Mouse (Mus musculus) spleen, postnatal 14 days (tissue): ENCODE measurements around the gene Vdac1.
"Not testable (repeated sequence)": the region's sequence is repeated elsewhere in the genome, so short reads cannot be mapped to it uniquely, and the experiment has no call there.

Experiments
- DNase-seq, 2 experiments: peaks; one replicate each; pipeline ENCODE4 v3.0.0; 2021 to 2022; ENCODE audit warnings: low spot score in 2 of 2

The Vdac1 gene

DNA sequence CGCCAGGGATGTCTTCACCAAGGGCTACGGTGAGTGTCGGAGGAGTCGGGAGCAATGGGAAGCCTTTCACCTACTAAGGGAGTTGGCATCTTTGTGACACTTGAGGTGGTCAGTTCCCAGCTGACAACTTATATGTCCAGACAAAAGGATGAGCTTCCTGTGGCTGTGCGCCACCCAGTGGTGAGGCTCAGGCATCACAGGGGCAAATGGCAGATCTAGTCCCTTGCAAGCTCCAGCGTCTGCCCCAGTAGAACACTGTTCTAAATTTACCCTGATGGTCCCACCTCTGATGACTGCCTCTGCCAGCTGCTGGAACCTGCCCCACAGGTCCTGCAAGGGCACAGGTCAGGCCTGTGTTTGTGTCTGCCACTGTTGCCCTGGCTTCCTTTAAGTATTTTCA, 13.7 kb downstream of the Vdac1 start:
- peak; percentile 29 to 59 for DNase-seq

DNA sequence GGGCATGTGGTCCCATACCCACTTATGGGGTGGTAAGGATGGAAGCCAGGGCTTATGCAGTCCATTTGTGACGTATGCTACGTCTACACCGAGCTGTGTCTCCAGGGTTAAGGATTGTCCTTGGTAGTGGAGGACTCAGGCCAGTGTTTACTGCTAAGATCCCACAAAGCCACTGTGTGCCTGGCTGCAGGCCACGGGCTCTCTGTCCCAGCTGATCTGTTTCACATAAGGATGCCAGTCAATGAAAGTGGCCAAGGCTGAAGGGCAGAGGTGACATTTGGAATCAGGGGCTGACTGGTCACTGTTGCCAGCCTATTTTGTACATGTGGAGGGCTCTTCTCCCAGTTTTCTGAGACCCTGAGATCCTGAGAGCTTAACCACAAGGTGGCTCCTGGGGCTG, 16.9 kb downstream of the Vdac1 start:
- DNase-seq, result no peak

DNA sequence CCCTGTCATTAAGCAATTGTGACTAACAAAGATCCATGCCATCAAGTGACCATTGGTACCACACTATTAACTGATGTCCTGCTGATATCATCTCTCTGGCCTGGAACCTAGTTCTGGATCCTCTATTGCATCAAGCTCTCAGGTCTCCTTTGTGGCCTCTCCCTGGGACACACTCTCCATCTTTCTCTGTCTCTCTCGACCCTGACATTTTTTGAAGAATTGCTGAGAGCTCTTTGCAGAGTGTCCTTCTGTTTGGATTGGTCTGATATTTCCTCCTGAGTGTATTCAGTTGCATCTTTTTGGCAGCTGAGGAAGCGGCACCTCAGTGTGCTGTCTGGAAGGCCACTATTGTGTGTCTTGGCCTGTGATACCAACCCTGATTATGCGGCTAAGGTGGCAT, 18.6 kb downstream of the Vdac1 start:
- no peak for DNase-seq

DNA sequence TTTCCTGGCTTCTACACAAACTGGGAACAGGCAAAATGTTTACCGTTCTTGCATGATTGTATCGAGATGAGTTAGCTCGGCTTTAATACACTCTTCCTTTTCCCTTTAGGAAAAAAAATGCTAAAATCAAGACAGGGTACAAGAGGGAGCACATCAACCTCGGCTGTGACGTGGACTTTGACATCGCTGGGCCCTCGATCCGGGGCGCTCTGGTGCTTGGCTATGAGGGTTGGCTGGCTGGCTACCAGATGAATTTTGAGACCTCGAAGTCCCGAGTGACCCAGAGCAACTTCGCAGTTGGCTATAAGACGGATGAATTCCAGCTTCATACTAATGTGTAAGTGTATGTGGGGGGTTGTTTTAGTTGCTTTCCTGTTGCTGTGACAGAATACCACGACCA, 23.1 kb downstream of the Vdac1 start:
- DNase-seq, result no peak

DNA sequence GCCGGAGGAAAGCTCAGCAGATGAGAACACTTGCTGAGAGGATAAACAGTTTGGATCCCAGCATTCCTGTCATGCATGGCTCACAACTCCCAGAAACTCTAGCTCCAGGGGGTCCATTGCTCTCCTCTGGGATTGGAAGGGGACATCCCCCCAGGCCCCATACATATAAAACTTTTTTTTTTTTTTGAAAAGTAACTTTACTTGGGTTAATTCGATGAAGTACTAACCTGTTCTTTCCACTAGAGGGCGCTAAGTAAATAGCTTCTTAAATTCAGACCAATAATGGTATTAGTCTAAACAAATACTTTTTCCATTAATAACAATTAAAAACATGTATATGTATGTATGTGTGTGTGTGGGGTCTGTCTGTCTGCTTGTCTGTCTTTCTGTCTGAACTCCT, 24.0 kb downstream of the Vdac1 start:
- DNase-seq, result no peak

DNA sequence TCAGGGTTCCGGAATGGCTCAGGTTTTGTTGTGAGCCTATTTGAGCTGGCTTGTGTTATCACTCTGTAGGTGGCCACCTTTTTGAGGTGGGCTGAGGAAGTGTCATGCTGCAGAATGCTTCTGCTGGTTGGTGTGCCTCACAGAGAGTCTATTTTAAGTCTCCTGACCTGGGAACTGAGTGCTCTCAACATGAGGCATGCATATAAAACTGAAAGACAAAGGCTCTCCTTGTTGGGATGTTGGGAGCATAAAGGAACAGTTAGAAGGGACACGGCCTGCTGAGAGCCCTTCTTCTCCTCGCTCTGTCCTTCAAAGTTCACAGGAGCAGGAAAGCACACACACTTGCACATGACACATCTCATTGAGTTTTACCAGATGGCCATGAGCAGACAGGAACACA, 26.2 kb downstream of the Vdac1 start:
- DNase-seq, result no peak

DNA sequence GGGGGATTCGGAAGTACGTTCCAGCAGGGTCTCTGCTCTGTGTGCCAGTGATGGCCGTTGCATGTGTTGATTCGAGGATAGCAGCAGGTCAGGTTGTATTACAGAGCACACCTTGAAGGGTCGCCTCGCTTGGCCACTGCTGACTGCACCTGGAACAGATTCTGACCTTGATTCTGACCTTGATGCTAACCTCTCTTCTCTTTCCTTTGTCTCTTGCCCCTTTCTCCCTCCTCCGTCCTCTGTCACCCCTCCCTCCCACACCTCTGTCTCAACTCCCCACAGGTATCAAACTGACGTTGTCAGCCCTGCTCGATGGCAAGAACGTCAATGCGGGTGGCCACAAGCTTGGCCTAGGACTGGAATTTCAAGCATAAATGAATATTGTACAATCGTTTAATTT, 27.5 kb downstream of the Vdac1 start:
- DNase-seq, result no peak

DNA sequence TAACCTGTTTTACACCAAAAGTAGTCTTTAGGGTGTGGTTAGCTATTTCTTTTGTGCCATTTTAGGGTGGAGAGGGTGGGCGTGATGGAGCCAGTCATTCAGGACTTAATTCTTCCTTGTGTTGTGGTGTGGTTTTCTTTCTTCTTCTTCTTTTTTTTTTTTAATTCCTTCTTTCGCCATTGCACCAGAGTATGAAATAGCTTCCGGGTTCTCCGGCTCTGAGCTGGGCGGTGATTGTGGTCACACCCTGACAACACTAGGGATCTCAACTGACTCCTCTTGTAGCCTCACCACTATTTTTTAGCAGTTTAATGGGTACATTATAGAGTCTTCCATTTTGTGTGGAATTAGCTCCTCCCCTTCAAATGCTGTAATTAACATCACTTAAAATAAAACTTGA, 28.3 kb downstream of the Vdac1 start:
- DNase-seq, result not testable (repeated sequence)

DNA sequence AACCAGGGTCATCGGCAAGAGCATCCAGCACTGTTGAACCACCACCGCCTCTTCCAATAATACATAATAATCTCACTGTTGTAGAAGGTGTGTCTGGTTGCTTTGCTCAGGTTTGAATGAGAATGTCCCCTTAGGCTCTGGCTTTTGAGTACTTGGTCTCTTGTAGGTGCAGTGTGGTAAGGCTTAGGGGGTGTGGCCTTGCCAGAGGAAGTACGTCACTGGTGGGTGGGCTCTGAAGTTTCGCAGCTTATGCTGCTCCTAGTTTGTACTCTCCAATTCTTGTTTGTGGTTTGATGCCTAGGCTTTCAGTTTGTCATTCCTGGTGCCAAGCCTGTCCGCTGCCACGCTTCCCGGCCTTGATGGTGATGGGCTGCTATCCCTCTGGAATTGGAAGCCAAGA, 29.3 kb downstream of the Vdac1 start:
- no peak for DNase-seq

DNA sequence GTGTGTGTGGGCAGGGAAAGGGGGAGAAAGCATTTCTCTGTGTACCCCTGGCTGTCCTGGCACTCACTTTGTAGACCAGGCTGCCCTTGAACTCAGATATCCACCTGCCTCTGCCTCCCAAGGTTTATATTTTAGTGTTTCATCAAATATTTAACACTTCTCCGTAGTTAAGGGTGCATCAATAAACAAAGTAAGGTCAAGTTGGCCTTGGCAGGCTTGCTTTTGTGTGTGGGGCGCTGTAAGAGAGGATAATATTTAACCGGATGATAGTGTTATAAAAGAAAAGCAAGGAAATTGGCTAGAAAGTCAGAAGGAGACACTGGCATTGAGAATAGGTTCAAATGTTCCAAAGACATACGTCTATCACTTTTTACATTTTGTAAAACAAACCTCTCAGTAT, 33.8 kb downstream of the Vdac1 start:
- DNase-seq, result no peak

DNA sequence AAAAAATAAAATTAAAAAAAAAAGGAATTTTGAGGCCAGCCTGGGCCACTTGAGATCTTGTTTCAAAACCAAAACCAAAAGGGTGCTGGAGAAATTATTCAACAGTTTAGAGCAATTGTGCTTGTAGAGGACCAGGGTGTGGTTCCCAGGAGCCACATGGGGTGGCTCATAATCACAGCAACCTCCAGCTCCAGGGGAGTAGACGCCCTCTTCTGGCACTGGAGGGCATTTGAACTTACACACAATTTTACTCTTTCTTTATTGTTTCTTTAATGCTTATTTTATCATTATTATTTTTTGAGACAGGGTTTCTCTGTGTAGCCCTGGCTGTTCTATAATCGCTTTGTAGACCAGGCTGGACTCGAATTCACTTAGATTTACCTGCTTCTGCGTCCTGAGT, 34.7 kb downstream of the Vdac1 start:
- no peak for DNase-seq

DNA sequence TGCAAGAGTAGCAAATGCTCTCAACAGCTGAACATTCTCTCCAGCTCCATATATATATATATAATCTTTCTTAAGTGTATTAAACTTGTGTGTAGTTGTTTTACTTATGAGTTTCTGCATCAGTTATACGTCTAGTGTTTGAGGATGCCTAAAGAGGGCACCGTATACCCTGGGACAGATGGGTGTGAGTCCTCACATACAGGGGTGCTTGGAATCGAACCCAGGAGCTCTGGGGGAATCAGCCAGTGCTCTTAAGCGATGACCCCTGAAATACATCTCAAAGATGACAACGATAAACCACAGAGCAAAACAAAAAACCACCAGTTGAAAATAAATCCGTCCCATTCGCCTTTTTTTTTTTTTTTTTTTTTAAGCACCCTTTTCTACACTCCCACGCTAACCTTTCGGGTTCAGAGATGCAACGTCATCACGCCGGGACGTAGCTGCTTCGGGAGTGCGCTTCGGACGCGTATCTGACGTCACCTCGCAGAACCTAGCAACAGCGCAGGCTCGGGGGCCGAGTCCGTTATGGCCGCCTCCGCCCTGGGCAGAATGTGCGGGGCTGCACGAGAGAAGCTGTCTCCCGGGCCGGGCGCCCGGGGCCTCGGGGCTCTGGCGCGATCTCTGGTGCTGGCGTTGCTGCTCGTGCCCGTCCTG, 35.4 kb downstream of the Vdac1 start, which contains the start of gene 9530068E07Rik:
9530068E07Rik (plus strand) TSS at position 489 of the 657 bp plus-strand sequence.
- peak; percentile 77 to 90 for DNase-seq

DNA sequence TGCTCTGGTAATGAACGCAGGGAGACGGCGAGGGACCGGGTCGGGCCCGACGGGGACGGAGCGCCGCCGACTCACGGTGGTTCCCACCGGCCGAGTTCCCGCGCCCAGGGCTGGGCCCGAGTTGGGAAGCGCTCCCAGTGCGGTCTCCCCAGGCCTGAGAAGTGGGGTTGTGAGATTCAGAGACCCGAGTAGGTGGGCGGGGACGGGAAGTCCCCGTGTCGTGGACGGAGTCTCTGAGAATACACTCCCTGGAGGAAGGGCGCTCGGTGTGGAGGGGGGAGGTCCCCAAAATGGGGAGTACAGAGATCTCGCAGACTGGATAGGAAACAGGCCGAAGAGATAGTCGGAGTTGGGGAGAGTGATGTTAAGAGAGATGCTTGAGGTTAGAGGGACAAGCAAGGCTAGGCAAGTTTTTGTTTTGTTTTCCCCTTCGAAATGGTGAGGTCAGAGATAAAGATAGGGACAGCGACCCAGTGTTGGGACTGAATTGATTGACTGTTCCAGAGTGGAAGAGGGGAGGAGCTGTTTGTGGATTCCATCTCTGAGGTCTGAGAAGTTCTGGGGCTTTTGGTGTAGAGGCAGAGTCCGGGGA, 36.0 kb downstream of the Vdac1 start:
- peak in 1 of 2 experiments; percentile 28 for DNase-seq

DNA sequence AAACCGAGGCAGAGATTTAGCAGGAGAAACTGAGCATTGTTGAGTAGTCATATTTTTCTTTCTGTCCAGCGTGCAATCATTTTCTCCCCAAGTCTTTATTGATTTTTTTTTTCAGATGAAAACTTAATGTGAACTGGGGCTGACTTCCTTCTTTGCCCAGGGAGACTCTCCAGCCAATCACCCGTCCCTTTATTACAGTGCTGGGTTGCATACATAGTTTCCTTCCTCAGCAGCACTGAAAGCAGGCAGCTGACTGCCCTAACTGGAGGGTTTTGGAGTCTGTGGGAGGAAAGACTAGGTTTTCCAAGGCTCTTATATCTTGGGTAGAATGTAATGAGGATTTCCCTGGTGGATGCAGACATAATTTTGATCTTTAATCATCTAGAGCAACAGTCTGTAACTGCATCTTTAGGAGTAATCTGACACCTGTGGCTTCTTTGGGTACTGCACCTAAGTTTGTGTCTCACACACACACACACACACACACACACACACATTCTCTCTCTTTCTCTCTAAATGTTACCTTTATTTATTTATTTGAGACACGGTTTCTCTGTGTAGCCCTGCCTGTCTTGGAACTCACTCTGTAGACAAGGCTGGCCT, 36.8 kb downstream of the Vdac1 start:
- peak in 1 of 2 experiments; percentile 16 for DNase-seq

DNA sequence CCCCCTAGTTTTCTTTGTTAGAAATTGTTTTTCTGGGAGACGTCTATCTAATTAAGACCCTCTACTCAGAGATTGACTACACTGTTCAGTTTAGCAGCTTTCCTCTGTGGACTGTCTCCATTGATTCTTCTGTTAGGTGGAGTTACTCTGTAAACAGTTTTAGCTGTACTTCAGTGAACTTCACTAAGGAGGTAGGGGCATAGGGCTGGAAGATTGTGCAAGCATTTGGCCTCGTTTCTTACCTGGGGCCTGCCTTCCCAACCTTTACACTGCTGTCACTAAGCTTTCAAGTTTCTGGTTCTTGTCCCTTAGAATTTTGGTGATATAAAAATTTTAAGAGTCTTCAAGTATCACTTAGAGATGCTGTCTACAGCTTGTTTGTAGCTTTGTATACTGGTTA, 40.8 kb downstream of the Vdac1 start:
- DNase-seq, result no peak

DNA sequence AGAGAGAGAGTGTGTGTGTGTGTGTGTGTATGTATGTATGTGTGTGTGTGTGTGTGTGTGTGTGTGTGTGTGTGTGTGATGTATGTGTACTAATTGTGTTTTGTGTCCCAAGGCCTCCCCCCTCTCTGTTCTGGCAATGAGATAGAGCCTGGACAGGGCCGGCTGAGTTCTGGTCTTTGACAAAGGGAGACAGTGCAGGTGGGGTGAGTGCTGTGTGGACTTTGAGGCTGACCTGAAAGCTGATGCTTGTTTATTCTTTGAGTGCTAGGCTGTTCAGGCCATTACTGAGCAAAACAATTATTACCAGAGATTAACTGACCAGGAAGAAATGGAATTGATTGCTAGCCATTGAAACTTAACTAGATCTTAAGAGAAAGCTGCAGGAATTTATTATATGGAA, 41.9 kb downstream of the Vdac1 start:
- DNase-seq, result no peak

DNA sequence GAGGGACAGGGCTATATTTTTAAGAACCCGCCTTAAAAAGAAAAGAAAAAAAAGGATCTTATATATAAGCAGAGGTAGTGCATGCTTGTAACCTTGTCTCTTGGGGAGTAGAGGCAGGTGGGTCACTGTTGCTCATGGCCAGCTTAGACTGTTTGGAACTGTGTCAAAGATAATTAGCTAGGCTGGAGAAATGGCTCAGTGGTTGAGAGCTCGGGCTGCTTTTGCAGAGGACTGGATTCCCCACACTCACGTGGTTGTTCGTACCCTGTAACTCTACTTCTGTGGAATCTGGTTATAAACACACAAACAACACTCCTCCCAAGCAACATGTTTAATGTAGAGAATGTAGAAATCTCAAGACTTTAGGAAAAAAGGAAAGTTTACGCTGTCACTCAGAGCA, 43.5 kb downstream of the Vdac1 start:
- DNase-seq, result no peak

DNA sequence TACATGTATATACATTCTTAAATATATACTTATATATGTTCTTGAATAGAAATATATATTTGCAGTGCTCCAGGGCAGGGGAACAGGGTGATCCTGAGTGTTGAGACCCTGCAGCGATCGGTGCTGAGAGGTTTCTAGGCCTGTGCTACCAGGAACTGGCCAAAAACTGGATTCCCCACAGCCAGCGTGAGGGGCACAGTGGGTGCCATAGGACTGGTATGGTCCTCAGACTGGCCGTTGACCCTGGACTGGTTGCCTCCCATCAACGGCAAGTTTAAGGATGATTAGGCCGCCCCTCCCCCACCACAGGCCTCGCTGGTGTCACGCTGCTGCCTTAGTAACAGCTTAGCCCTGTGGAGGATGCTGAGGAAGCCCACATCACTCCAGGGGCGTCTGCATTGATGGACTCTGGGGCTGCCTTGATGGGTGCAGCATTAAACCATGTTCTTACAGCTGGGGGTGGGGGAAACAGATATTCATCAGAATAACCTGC, 44.6 kb downstream of the Vdac1 start:
- no peak for DNase-seq

DNA sequence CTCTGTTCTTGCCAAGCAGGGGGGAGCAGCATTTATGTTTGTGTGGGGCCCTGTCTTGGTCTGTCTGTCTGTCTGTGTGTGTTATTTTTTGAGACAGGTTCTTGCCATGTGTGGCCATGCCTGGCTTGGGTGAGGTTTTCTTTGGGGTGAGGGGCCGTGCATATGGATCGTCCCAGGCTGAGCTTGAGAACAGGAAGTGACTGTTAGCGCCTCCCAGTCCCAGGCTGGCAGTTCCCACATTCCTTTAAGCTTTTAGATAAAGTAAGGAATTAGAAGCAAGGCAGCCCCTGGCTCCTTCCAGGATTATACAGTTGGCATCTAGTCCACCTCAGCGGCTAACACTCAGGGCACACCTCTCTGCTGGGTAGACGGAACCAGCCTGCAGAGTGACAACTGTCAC, 48.7 kb downstream of the Vdac1 start:
- no peak for DNase-seq

DNA sequence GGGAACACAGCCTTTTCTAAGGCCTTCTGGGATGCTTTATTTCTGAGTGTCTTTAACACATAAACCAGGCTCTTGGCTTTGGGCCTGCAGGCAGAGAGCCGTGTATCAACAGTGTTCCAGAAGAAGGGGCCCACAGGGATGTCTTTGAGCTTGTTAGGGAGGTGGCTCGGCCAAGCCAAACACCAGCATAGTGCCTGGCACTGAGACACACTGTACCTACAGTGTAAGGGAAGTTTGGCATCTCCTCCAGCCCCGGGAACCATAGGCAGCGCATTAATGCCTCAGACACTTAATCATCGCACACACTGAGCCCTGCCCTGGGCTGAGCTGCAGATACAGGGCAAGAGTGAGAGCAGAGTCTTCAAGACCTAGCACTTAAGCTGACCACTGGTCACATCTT, 57.7 kb downstream of the Vdac1 start:
- no peak for DNase-seq

DNA sequence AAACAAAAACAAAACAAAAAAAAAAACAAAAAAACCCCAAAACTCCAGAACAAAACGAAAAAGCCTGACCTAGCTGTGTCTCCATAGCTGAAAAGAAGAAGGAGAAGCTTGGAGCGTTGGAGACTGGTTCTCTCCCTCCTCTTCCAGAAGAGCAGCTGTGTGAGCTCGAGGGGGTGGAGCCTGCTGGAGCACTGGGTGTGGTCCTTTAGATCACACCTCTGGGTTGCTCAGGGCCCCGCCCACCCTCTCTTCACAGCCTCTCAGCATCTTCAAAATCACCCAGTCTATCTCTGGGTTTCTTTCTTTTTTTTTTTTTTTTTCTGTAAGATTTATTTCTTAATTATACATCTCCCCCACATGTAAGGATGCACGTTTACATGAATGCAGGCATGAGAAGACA, 58.6 kb downstream of the Vdac1 start:
- DNase-seq, result no peak

DNA sequence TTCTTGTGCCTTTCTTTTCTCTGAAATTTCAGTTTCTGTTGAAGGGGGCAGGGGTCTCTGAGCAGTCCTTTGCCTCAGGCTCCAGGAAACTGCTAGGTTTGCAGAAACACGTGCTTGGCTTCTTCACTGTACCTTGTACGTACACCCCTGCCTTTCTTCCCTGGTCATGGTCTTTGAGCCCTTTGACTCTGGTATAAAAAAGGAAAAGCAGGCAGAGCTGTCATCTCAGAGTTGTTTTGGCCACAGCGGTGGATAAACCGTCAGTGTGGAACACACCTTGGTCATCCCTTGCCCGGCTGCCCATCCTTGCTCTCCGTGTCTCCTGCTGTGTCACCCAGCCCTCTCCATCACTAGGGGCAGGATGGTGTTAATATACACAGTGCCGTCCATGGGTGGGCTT, 59.2 kb downstream of the Vdac1 start:
- DNase-seq, result no peak

DNA sequence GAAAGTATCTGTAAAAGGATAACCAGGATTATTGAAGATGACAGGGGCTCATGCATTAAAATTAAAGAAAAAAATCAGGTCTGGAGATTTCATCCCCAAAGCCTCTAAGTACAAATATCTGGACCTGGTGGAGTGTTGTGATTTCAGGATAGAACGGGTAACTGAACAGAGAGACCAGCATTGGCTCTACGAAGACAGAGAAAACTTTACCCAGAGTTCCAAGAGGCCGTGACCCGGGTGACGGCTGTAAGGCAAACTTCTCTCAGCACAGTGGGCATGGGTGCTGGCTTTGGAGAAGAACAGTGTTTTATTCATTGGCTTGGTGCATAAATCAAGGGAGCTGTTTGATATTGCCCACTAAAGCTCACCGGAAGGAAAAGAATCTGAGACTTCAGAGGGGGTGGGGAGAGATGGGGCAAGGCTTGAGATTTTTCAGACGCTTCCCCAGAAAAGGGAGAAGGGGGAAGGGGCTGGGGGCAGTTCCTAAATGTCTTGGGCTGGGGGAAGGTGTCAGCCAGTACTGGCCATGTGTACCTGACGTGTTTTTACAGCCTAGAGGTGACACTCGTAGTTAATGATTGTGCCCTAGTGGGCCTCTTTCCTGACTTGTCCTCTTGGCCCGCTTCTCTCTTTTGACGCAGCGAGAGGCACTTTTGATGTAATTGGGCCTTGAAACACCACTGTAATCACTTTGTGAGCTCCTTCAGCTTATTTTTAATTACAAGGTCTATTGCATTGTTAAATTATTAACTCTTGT, 59.8 kb downstream of the Vdac1 start:
- DNase-seq, result no peak
